Comparison of ENCODE assay signal across 18 mouse cellular contexts in genomic region chr2:76714984-76715383, GRCm38 (mm10). TPM values are rescaled to one million over a fixed set of nuclear protein-coding genes. Genes with fewer than 3 reads are reported as not detected.
DNase-seq lines count a peak whose midpoint lies in the region; ATAC-seq and TF ChIP-seq lines count a peak whose summit lies in the region.
"Had no signal": no experiment of that assay in that cellular context is flagged by ENCODE, and none has a peak within 500 bp of the region (broad histone marks: within the 10 kb centered on the region; RNA-seq: fewer than 3 reads in every experiment).

No protein-coding gene starts in this region.

- H3K4me3 ChIP-seq in liver, postnatal 0 days (ENCODE audit: low read depth, low read length) = no peak overlapping the region
- H3K4me3 ChIP-seq in liver, embryonic 11.5 days (ENCODE audit: low read depth, low read length) = no peak overlapping the region
- H3K4me3 ChIP-seq: forebrain, embryonic 12.5 days; heart, embryonic 15.5 days; kidney, embryonic 15.5 days; limb, embryonic 10.5 days; midbrain, embryonic 13.5 days; neural tube, embryonic 12.5 days had no signal

- H3K4me1 ChIP-seq in liver, postnatal 0 days (ENCODE audit: insufficient read depth) = no peaks in the 10 kb centered on the region
- H3K4me1 ChIP-seq in liver, embryonic 11.5 days (replicated peaks; ENCODE audit: control insufficient read depth, insufficient read depth, low read length) = no peaks in the 10 kb centered on the region
- H3K4me1 ChIP-seq: forebrain, embryonic 12.5 days; heart, embryonic 15.5 days; kidney, embryonic 15.5 days; limb, embryonic 10.5 days; midbrain, embryonic 13.5 days; neural tube, embryonic 12.5 days had no signal

- H3K9ac ChIP-seq in liver, postnatal 0 days (replicated peaks) = no peak overlapping the region
- no peak overlapping the region for H3K9ac ChIP-seq in liver, embryonic 11.5 days (ENCODE audit: low read depth, low read length)
- H3K9ac ChIP-seq: forebrain, embryonic 12.5 days; heart, embryonic 15.5 days; hindbrain, embryonic 14.5 days; kidney, embryonic 15.5 days; midbrain, embryonic 13.5 days; neural tube, embryonic 12.5 days had no signal

- 68% methylated on average over 8 of the region's 8 CpGs for WGBS in liver, postnatal 0 days (ENCODE audit: insufficient replicate concordance)
- 79% methylated on average over 8 of the region's 8 CpGs for WGBS in liver, embryonic 11.5 days

- TF ChIP-seq CTCF in liver, postnatal 0 days (IDR thresholded peaks at IDR 0.05; ENCODE audit: low read depth) = 0 out of 2 replicates have a peak, but pooled peaks have one; percentile 10

- H3K36me3 ChIP-seq in liver, postnatal 0 days (replicated peaks; ENCODE audit: insufficient read depth, low read length) = no peaks in the 10 kb centered on the region
- H3K36me3 ChIP-seq in liver, embryonic 11.5 days (ENCODE audit: control insufficient read depth, insufficient read depth, low read length) = no peaks in the 10 kb centered on the region; the same call in 1 of the 2 replicates

- peaks cover 15% of the 10 kb centered on the region for H3K9me3 ChIP-seq in liver, postnatal 0 days (ENCODE audit: low read length)
- H3K9me3 ChIP-seq in liver, embryonic 11.5 days (ENCODE audit: control insufficient read depth, low read length) = peaks cover 12% of the 10 kb centered on the region
- H3K9me3 ChIP-seq: heart, embryonic 15.5 days had no signal

- no peak for TF ChIP-seq EP300 in liver, postnatal 0 days (IDR thresholded peaks at IDR 0.05; ENCODE audit: low read depth)

- DNase-seq in adrenal gland, postnatal 10 days = peak; percentile 6
- no peak for DNase-seq in adrenal gland, adult (ENCODE audit: inconsistent age in 2 of 2, low spot score in 1 of 2)
- no peak for DNase-seq in liver, postnatal 0 days
- no peak for DNase-seq in liver, embryonic 11.5 days (ENCODE audit: low spot score)
- DNase-seq in T-cell, adult 2 months (ENCODE audit: low spot score) = peak; percentile 6
- peak; percentile 29 for DNase-seq in lung, postnatal 14 days
- DNase-seq in layer of hippocampus, adult 9-10 months (ENCODE audit: low spot score) = no peak
- DNase-seq: cerebellum, adult 2 months; gastrocnemius, postnatal 14 days; retina, postnatal 1 day had no signal

- H3K4me2 ChIP-seq in liver, postnatal 0 days (ENCODE audit: low read depth, low read length) = no peak overlapping the region
- H3K4me2 ChIP-seq in liver, embryonic 11.5 days = no peak overlapping the region
- H3K4me2 ChIP-seq: forebrain, embryonic 12.5 days; heart, embryonic 15.5 days; hindbrain, embryonic 14.5 days; kidney, embryonic 15.5 days; midbrain, embryonic 13.5 days; neural tube, embryonic 12.5 days had no signal

- no peak overlapping the region for H3K27ac ChIP-seq in liver, postnatal 0 days (ENCODE audit: low read depth)
- no peak overlapping the region for H3K27ac ChIP-seq in liver, embryonic 11.5 days (ENCODE audit: low read depth, low read length)
- H3K27ac ChIP-seq: forebrain, embryonic 12.5 days; heart, embryonic 15.5 days; hindbrain, embryonic 14.5 days; kidney, embryonic 15.5 days; limb, embryonic 10.5 days; midbrain, embryonic 13.5 days; neural tube, embryonic 12.5 days had no signal

- H3K27me3 ChIP-seq in liver, postnatal 0 days (ENCODE audit: insufficient read depth, low read length) = no peaks in the 10 kb centered on the region
- H3K27me3 ChIP-seq in liver, embryonic 11.5 days (replicated peaks; ENCODE audit: control insufficient read depth, insufficient read depth, low read length) = no peaks in the 10 kb centered on the region
- H3K27me3 ChIP-seq: forebrain, embryonic 12.5 days; heart, embryonic 15.5 days; kidney, embryonic 15.5 days; midbrain, embryonic 13.5 days; neural tube, embryonic 12.5 days had no signal

- no peak for ATAC-seq in liver, postnatal 0 days
- no peak for ATAC-seq in liver, embryonic 11.5 days (replicated peaks; ENCODE audit: low FRiP score)
- no peak for ATAC-seq in frontal cortex, adult (ENCODE audit: low TSS enrichment)
- ATAC-seq: midbrain, embryonic 13.5 days had no signal

RNA-seq across cellular contexts. Expression of gene Plekha3, which starts 39.9 kb away (rescaled TPM):
- total RNA-seq in adrenal gland, postnatal 10 days (2021) = 10 to 100 TPM; 28.5 to 31.9 TPM
- 3.8 and 5.0 TPM in 2 replicates for polyA plus RNA-seq in liver, postnatal 0 days (2015; fragmentation: Nextera tagmentation; extraction: Ambion mirVana)
- 9.5 and 12.4 TPM in 2 replicates for polyA plus RNA-seq in liver, embryonic 11.5 days (2014; fragmentation: Nextera tagmentation; extraction: Ambion mirVana)

RNA-seq across cellular contexts. Expression of gene Fkbp7, which starts 42.1 kb away (rescaled TPM):
- total RNA-seq in adrenal gland, postnatal 10 days (2021) = 10 to 100 TPM; 32.8 to 33.5 TPM
- polyA plus RNA-seq in liver, postnatal 0 days (2015; fragmentation: Nextera tagmentation; extraction: Ambion mirVana) = 6.5 and 7.9 TPM in 2 replicates
- 13.6 and 19.5 TPM in 2 replicates for polyA plus RNA-seq in liver, embryonic 11.5 days (2014; fragmentation: Nextera tagmentation; extraction: Ambion mirVana)

Comparison
In these comparisons a context has a peak if more than half of its experiments do, and no peak if none do; other contexts are left out.
1. DNase-seq: peak in adrenal gland, postnatal 10 days (single experiment), T-cell, adult 2 months (single experiment) and lung, postnatal 14 days (single experiment); none in adrenal gland, adult (0 of 2), liver, postnatal 0 days (single experiment), liver, embryonic 11.5 days (single experiment) and layer of hippocampus, adult 9-10 months (single experiment).